Mouse (Mus musculus): ENCODE measurements at regions not wholly inside any gene's neighbourhood (a gene's known extent, or its start where the extent isn't known, plus 50 kb on each side); places are given as distances from the start of the nearest gene placed in this dataset.

- DNase-seq: peak; percentile 7 to 9
Measured at GRCm38 (mm10) chr19:48090393-48090792, 115.4 kb upstream of the Sorcs3 start.

DNA sequence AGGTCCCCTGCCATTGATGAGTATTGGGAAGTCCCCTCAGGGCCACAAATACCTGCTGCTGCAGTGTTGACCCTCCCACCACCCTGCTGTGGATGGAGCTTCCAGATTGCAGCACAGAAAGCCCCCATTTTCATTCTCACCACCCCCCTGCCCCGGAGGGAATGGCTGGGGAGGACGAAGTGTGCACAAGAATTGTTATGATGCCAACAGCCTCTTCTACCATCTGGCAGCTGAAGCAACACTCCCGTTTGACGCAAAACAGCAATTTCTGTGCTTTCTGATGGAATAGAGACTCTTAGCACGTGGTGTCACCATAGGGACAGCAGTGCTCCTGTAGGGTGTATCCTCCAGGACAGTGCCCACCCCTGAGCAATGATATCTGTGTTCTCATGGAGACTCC, 108.5 kb upstream of the Sorcs3 start:
- no peak for DNase-seq

DNA sequence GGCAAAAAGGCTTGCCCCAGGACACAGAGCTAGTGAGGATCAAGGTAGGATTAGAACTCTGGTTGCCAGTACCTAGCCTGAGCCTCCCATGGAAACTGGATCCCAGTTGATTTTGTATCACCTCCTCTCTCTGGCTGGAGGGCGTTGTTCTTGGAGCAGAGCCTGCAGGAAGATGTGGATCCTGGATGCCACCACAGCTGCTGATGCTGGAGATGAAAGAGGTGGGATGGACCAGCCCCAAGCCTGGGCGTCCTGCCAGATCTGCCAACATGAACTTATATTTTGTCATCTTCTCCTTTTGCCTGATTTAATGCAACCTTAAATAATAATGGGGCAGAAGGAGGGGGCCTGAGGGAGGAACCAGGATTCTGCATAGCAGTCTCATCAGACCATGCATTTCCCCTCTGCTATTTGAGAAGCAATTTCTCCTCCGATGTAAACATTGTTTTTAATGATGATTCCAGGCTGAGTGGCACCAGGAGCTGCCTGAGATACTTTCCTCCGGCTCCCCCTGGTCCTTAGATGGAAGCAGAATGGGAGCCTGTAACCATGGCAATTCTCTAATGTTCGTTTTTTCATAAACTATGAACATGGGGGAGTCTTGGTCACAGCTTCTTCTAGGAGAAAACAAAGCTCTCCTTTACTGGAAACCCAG, 107.8 kb upstream of the Sorcs3 start:
- DNase-seq: no peak

DNA sequence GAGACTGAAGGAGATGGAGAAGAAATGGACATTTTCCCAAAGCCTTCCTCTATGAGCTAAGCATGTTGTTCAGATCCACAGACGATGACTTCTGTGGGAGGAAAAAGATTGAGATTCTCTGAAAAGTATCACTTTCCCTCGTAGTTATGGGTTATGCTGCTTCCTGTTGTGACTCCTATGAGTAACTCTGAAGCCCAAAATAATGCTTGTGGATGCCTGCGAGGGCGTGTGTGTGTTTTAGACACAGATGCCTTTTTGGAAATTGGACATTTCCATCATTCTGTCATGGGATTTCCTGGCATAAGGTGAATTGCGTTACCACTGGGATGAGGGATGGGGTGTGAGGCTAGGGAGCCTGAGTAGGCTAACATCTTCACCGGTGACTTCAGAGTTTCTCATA, 104.8 kb upstream of the Sorcs3 start:
- DNase-seq: no peak

DNA sequence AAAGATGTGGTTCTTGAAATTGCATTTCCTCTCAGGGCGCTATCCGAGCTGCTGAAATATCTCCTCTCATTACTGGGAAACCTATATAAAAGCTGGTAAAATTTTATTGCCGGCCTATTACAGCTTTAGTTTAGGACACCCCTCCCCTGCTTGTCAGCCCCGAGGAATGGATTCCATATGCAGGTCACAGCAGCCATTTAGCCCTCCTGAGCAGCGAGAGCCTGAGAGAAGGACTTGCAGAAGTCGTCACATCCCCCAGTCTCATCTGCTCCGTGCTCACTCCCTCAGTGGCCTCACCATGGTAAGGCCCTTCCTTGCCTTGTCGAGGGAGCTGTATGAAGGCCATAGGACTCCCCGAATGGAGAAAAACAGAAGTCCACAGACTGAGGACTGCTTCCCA, 90.7 kb upstream of the Sorcs3 start:
- no peak for DNase-seq

DNA sequence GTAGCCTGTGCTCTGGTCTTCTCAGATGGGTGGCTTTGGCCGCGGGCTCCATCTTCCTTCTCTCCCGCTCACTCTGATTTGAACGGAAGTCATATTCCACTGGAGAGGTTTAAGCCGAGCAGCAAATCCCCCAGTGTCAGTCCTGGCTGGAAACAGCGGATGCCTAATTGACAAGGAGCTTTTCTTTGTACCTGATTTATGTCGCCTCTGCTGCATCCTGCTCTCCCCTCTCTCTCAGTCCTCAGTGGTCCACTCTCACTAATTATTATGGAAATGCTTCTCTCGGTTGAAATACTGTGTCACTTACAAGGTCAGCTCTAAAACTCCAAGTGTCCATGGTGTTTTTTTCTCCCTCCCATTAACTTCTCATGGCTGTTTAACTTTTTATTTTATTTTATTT, 90.1 kb upstream of the Sorcs3 start:
- no peak for DNase-seq

GRCm38 (mm10) chr19:48116689-48117088, 89.1 kb upstream of the Sorcs3 start:
- DNase-seq: no peak

DNA sequence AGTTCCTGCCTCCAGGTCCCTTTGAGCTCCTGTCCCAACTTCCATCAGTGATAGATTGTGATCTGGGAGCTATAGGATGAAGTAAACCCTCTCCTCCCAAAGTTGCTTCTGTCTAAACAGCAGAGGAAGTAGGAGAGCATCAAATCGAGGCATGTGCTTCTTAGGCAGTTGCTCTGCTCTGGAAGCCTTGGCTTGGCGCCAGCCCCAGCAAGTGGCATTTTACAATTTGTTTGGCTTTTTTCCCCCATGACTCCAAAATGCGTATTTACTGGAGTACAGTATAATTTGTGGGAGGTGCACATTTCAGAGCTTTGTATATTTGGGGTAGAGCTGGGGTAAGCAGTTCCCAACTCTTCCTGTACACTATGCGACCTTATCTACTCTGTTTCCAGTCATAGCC, 88.2 kb upstream of the Sorcs3 start:
- DNase-seq: no peak

- no peak for DNase-seq
Measured at GRCm38 (mm10) chr19:48122281-48122680, 83.5 kb upstream of the Sorcs3 start.

DNA sequence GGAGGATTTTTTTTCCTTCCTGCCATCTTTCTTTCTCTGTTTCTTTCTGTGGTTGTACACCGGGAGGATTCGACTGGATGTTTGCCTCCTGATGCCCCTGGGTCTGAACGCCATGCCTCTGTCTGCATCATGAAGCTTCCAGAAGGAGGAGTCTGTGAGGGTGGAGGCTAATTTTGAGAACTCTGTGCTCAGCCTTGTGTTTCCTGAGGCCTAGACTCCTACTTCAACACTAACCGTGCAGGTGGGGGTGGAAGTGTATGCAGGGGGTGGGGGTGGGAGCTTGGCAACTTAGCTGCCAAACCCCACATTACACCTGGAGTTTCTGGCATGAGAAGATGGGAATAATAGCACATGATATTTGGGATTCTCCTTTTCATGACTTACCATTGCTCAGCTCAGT, 82.0 kb upstream of the Sorcs3 start:
- no peak for DNase-seq

DNA sequence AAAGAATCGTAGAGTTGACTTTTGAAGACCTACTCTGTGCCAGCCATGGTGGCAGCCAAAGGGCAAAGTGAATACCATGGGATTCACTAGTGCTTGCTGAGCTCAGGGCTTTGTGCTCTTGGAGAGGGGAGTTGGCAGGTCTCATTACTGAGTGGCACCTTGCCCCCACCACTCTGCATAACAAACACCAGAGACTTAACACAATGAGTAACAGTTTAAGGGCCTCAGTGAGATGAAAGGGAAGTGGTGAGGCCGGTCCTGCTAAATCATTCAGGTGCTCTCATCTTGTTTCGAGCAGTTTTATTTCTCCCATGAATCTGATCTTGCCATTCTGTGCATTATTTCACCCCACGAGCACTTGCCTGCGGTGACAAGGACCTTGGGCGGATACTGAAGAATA, 80.1 kb upstream of the Sorcs3 start:
- no peak for DNase-seq

GRCm38 (mm10) chr19:48128089-48128488, 77.7 kb upstream of the Sorcs3 start:
- no peak for DNase-seq

DNA sequence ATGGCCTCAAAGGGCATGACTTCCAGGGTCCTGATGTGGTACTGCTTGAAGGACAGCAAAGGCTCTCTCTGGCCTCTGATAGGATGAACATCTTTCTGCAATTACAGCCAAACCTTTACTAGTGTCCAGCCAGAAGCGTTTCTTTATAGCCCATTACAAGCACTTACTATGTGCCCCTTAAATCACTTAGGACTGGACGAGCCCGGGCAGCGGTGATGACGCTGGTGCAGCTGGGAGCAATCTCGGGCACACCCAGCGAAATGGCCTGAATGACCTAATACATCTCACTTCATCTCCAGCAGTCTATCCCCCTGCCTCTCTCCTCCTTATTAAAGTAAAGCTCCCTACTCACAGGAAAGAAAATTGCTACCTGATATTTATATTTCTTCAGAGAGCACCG, 69.6 kb upstream of the Sorcs3 start:
- no peak for DNase-seq

GRCm38 (mm10) chr19:48144129-48144528, 61.7 kb upstream of the Sorcs3 start:
- peak in 1 of 2 experiments; percentile 9 for DNase-seq

All from cerebellum, adult 18-20 months (tissue).